ENCODE assay signal across 23 mouse cellular contexts in the genomic region with DNA sequence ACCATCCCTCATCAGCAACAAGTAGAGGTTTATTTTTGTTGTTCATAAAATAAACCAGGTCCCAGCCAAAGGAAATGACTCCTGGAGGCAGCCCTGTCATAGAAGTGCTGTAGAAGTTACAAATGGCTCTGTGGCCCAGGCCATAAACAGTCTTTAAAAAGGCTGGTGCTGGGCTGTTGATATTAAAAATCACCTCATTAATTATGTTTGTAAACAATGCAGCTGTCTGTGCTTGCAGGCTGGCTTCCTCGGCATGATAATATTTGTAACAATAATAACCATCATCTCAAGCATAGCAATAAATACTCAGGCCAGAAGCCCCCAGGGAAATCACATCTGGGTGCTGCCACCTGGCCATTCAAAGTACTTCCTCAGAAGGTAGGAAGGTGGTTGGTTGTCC.
DNase-seq lines count a peak whose midpoint lies in the region; ATAC-seq and TF ChIP-seq lines count a peak whose summit lies in the region.
"Had no signal": no experiment of that assay in that cellular context is flagged by ENCODE, and none has a peak within 500 bp of the region (broad histone marks: within the 10 kb centered on the region; RNA-seq: fewer than 3 reads in every experiment).

No protein-coding gene starts in this region.

- DNase-seq in lung, postnatal 0 days (ENCODE audit: low spot score), result peak; percentile 31
- no peak for DNase-seq in lung, postnatal 25 days (ENCODE audit: low spot score)
- DNase-seq in kidney, adult 9 months, result peak; percentile 64
- DNase-seq in thymus, postnatal 0 days (ENCODE audit: low spot score), result no peak
- DNase-seq in heart, postnatal 36 days, result no peak
- DNase-seq: cerebellum, adult 9-10 months; gastrocnemius, postnatal 14 days; heart, adult 11 months; layer of hippocampus, adult 9-11 months; lung, postnatal 4 days; midbrain, embryonic 14.5 days; right cerebral cortex, postnatal 25 days; spleen, adult 18-20 months; thymus, postnatal 14 days had no signal

- no peak overlapping the region for H3K4me3 ChIP-seq in intestine, embryonic 15.5 days (replicated peaks)
- no peak overlapping the region for H3K4me3 ChIP-seq in intestine, postnatal 0 days (ENCODE audit: low read depth, low read length)
- no peak overlapping the region for H3K4me3 ChIP-seq in lung, postnatal 0 days (ENCODE audit: low read depth, low read length)
- H3K4me3 ChIP-seq: hindbrain, embryonic 10.5 days; limb, embryonic 13.5 days; liver, embryonic 12.5 days had no signal

- no peak overlapping the region for H3K27ac ChIP-seq in intestine, embryonic 15.5 days
- H3K27ac ChIP-seq in intestine, postnatal 0 days (ENCODE audit: low read depth, low read length), result no peak overlapping the region
- H3K27ac ChIP-seq in lung, postnatal 0 days (ENCODE audit: low read length), result no peak overlapping the region
- H3K27ac ChIP-seq: hindbrain, embryonic 10.5 days; hindbrain, postnatal 0 days; limb, embryonic 13.5 days; liver, embryonic 12.5 days had no signal

- TF ChIP-seq CTCF in intestine, postnatal 0 days (IDR thresholded peaks at IDR 0.05; ENCODE audit: low read depth), result no peak
- no peak for TF ChIP-seq CTCF in lung, postnatal 0 days (IDR thresholded peaks at IDR 0.05)

- no peak overlapping the region for H3K9ac ChIP-seq in intestine, embryonic 15.5 days
- H3K9ac ChIP-seq in intestine, postnatal 0 days (ENCODE audit: low read depth, low read length), result no peak overlapping the region
- no peak overlapping the region for H3K9ac ChIP-seq in lung, postnatal 0 days (replicated peaks; ENCODE audit: low read depth)
- H3K9ac ChIP-seq: limb, embryonic 13.5 days; liver, embryonic 12.5 days had no signal

- H3K9me3 ChIP-seq in intestine, embryonic 15.5 days, result no peaks in the 10 kb centered on the region
- no peaks in the 10 kb centered on the region for H3K9me3 ChIP-seq in intestine, postnatal 0 days (ENCODE audit: control insufficient read depth)
- no peaks in the 10 kb centered on the region for H3K9me3 ChIP-seq in lung, postnatal 0 days (ENCODE audit: low read length)
- H3K9me3 ChIP-seq: hindbrain, embryonic 10.5 days; limb, embryonic 13.5 days; liver, embryonic 12.5 days had no signal

- no peaks in the 10 kb centered on the region; the same call in 1 of the 2 replicates for H3K4me1 ChIP-seq in intestine, embryonic 15.5 days (replicated peaks)
- no peaks in the 10 kb centered on the region for H3K4me1 ChIP-seq in intestine, postnatal 0 days (replicated peaks; ENCODE audit: control insufficient read depth, insufficient read depth, low read length)
- no peaks in the 10 kb centered on the region for H3K4me1 ChIP-seq in lung, postnatal 0 days (ENCODE audit: insufficient read depth, low read depth, low read length)
- H3K4me1 ChIP-seq: hindbrain, embryonic 10.5 days; limb, embryonic 13.5 days had no signal

- WGBS in intestine, embryonic 15.5 days, result 20% methylated on average over 1 of the region's 1 CpGs
- WGBS in intestine, postnatal 0 days, result 45% methylated on average over 1 of the region's 1 CpGs
- WGBS in lung, postnatal 0 days, result 35% methylated on average over 1 of the region's 1 CpGs

- TF ChIP-seq EP300 in lung, postnatal 0 days (IDR thresholded peaks at IDR 0.05), result peak; percentile 76

- no peak overlapping the region for H3K4me2 ChIP-seq in intestine, embryonic 15.5 days (replicated peaks)
- no peak overlapping the region for H3K4me2 ChIP-seq in intestine, postnatal 0 days (replicated peaks; ENCODE audit: low read depth)
- H3K4me2 ChIP-seq in lung, postnatal 0 days (replicated peaks; ENCODE audit: low read depth, low read length), result no peak overlapping the region
- H3K4me2 ChIP-seq: heart, embryonic 11.5 days; limb, embryonic 13.5 days; liver, embryonic 12.5 days had no signal

- H3K36me3 ChIP-seq in intestine, embryonic 15.5 days, result no peaks in the 10 kb centered on the region
- no peaks in the 10 kb centered on the region for H3K36me3 ChIP-seq in intestine, postnatal 0 days (ENCODE audit: control insufficient read depth, insufficient read depth)
- no peaks in the 10 kb centered on the region for H3K36me3 ChIP-seq in lung, postnatal 0 days (ENCODE audit: insufficient read depth, low read length)
- H3K36me3 ChIP-seq: hindbrain, embryonic 10.5 days; limb, embryonic 13.5 days; liver, embryonic 12.5 days had no signal

- H3K27me3 ChIP-seq in intestine, embryonic 15.5 days (replicated peaks), result no peaks in the 10 kb centered on the region
- H3K27me3 ChIP-seq in intestine, postnatal 0 days (replicated peaks; ENCODE audit: control insufficient read depth, insufficient read depth, low read length), result no peaks in the 10 kb centered on the region
- peaks cover 15% of the 10 kb centered on the region; the same call in 1 of the 2 replicates for H3K27me3 ChIP-seq in lung, postnatal 0 days (replicated peaks; ENCODE audit: insufficient read depth, low read length)
- H3K27me3 ChIP-seq: limb, embryonic 13.5 days; liver, embryonic 12.5 days had no signal

- peak; percentile 36; the same call in 1 of the 2 replicates for ATAC-seq in intestine, embryonic 15.5 days
- ATAC-seq in intestine, postnatal 0 days, result no peak
- peak; percentile 62 for ATAC-seq in lung, postnatal 0 days
- ATAC-seq: activated CD4-positive, CD25-positive, alpha-beta regulatory T cell, adult 4 months; forebrain, embryonic 14.5 days; hindbrain, postnatal 0 days; liver, embryonic 12.5 days had no signal

- intact Hi-C loops in heart, postnatal 36 days (cut with DNase I), result no loop called here

Comparison
In these comparisons a context has a peak if more than half of its experiments do, and no peak if none do; other contexts are left out.
1. DNase-seq: peak in lung, postnatal 0 days (single experiment) and kidney, adult 9 months (single experiment); none in lung, postnatal 25 days (single experiment), thymus, postnatal 0 days (single experiment) and heart, postnatal 36 days (0 of 2).